Mouse (Mus musculus): ENCODE measurements around the gene 4930447C04Rik.

DNA sequence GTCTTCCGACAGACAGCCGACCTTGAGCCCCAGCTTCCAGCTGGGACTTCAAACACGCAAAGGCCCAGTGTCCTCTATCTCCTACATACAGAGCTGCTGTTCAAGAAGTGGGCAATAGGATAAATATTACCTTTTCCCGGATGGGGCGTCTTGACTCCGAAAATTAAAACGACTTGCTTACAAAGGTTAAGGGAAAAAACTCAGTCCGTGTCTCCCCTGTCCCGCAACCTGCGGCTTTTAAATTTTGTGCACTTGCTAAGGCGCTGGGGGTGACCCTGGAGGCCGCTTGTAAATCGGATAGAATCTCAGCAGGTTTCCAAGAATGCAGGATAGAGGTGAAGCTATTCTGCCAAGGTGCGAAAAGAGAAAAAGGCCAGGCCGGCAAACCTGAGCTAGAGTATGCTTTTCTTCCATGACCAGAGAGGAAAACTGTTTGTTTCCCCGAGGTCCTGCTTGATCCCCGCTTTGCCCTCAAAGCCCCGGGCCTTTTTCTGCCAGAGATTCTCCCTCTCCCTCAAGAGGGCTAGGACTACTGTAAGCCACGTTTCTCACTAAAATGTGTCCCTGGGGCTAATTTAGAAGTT lies 2.9 kb downstream of the 4930447C04Rik start:
- TF ChIP-seq CTCF (IDR thresholded peaks at IDR 0.05) (no peak), EP300 (IDR thresholded peaks at IDR 0.05) (no peak)
